Mouse (Mus musculus) skeletal muscle tissue, adult 2 months (tissue): ENCODE measurements at regions not wholly inside any gene's neighbourhood (a gene's known extent, or its start where the extent isn't known, plus 50 kb on each side); places are given as distances from the start of the nearest gene placed in this dataset.

Experiments
- DNase-seq: peaks from one replicate; pipeline ENCODE4 v3.0.0-alpha.2; 2012; ENCODE audit warnings: low read depth, low spot score

DNA sequence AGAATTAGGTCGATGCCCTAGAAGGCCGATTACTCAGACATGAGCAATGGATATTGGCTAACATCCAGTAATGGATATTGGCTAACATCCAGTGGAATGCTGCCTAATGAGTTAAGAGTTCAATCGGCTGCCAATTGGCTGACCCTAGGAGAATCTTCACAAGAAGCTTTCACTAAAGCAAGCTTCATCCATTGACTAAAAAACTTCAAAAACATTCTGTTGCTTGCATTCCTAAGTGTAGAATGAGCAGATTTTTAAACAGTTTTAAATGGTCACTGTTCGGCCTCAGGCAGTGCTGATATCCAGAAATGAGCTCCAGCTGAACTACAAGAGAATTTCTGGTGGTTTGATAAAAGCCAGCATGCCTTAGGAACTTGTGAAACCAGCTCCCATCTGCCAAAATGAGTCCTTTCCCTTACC lies 56.8 kb upstream of the Cenpe start:
- peak; percentile 45 for DNase-seq
